Mouse (Mus musculus) MEL (cell line): ENCODE results near the gene Osbpl9.

Experiments used
- CHD2 ChIP-seq: IDR thresholded peaks from 2 replicates; pipeline ENCODE4 v1.6.1; 2011; ENCODE audit warnings: low read length, improper control_type of control experiment
- CTCF ChIP-seq, 3 experiments: IDR thresholded peaks in 2 of 3; conservative IDR thresholded peaks in 1 of 3; 2 replicates each; pipeline ENCODE4 v1.5.1; 2011 to 2012; ENCODE audit warnings: low read length in 3 of 3, low read depth in 2 of 3, mild to moderate bottlenecking in 2 of 3, improper control_type of control experiment in 1 of 3, inconsistent platforms in 1 of 3, mixed read lengths in 1 of 3, moderate library complexity in 1 of 3; ENCODE audit not compliant: control insufficient read depth in 1 of 3, insufficient read depth in 1 of 3, poor library complexity in 1 of 3, severe bottlenecking in 1 of 3
- KAT2A ChIP-seq: conservative IDR thresholded peaks from 2 replicates; pipeline ENCODE4 v1.6.1; 2012; ENCODE audit warnings: low read depth, low read length, improper control_type of control experiment, inconsistent platforms
- MXI1 ChIP-seq: IDR thresholded peaks from 2 replicates; pipeline ENCODE4 v1.6.1; 2011; ENCODE audit warnings: mild to moderate bottlenecking, low read depth, low read length, improper control_type of control experiment
- POLR2A ChIP-seq, 2 experiments: IDR thresholded peaks; 2 replicates each; pipeline ENCODE4 v1.6.1; 2011 to 2012; ENCODE audit warnings: low read length in 2 of 2, mild to moderate bottlenecking in 2 of 2, control low read depth in 1 of 2, improper control_type of control experiment in 1 of 2, low read depth in 1 of 2, moderate library complexity in 1 of 2; ENCODE audit not compliant: control insufficient read depth in 1 of 2, insufficient read depth in 1 of 2, poor library complexity in 1 of 2
- ZNF384 ChIP-seq: IDR thresholded peaks from 2 replicates; pipeline ENCODE4 v1.6.1; 2012; ENCODE audit warnings: low read depth, mild to moderate bottlenecking, inconsistent platforms, low read length, improper control_type of control experiment

- no peak for TF ChIP-seq CTCF (IDR thresholded peaks at IDR 0.05 in 2 of 3, conservative IDR thresholded peaks at IDR 0.05 in 1 of 3; ENCODE audit: control insufficient read depth in 1 of 3, insufficient read depth in 1 of 3, low read depth in 2 of 3, low read length in 3 of 3, poor library complexity in 1 of 3, severe bottlenecking in 1 of 3)
- no peak for TF ChIP-seq MXI1
- no peak for TF ChIP-seq POLR2A (IDR thresholded peaks at IDR 0.05; ENCODE audit: control insufficient read depth in 1 of 2, insufficient read depth in 1 of 2, low read depth in 1 of 2, low read length in 2 of 2, poor library complexity in 1 of 2)
- TF ChIP-seq CHD2: no peak
- TF ChIP-seq ZNF384: no peak
- no peak for TF ChIP-seq KAT2A
Measured at GRCm38 (mm10) chr4:109102574-109102973, 99.5 kb downstream of the Osbpl9 start.
